Mouse (Mus musculus): ENCODE results near the gene Pak6. TPM values are rescaled to one million over a fixed set of nuclear protein-coding genes. Genes with fewer than 3 reads are reported as not detected.
"Not testable (repeated sequence)": the region's sequence is repeated elsewhere in the genome, so short reads cannot be mapped to it uniquely, and the experiment has no call there.

Pak6 gene
- polyA plus RNA-seq, 1 experiment from 2014 or later: 0.30 TPM

GRCm38 (mm10) chr2:118641147-118641546 is 22.0 kb upstream of the Pak6 start:
- Histone ChIP-seq H3K4me2 (ENCODE audit: low read depth, low read length) (no peak overlapping the region), H3K4me1 (ENCODE audit: control insufficient read depth, low read depth, low read length) (no peaks in the 10 kb centered on the region), H3K36me3 (ENCODE audit: control insufficient read depth, insufficient read depth) (peaks cover 72% of the 10 kb centered on the region), H3K27me3 (ENCODE audit: control insufficient read depth, insufficient read depth, low read depth, low read length) (no peaks in the 10 kb centered on the region), H3K4me3 (ENCODE audit: low read depth, low read length) (no peak overlapping the region), H3K9ac (ENCODE audit: low read depth, low read length) (no peak overlapping the region), H3K9me3 (replicated peaks; ENCODE audit: control insufficient read depth, low read length) (no peaks in the 10 kb centered on the region), H3K27ac (ENCODE audit: low read length) (no peak overlapping the region)
- 55% methylated on average over 2 of the region's 2 CpGs for WGBS (ENCODE audit: insufficient replicate concordance)
- ATAC-seq (ENCODE audit: low read depth): no peak

DNA sequence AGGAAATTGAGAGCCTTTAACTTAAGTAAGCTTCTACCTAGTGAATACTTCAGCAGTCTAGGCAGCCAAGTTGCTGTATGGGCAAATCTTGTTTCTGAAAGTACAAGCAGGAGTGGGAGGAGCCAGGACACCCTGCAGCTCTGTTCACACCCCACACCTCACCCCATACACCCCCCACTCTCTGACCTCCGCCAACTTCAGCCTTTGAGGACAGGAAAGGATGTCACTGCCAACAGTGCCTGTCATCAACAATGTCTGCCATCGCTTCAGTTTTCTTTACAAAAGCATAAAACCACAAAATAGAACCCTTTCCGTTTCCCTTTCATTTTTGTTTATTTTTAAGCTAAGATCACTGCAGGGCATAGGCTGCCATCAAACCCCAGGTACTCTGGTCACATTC is 20.7 kb upstream of the Pak6 start:
- no peak overlapping the region for H3K4me3 ChIP-seq (ENCODE audit: low read depth, low read length)
- peaks cover 61% of the 10 kb centered on the region for H3K36me3 ChIP-seq (ENCODE audit: control insufficient read depth, insufficient read depth)
- no peak for ATAC-seq (ENCODE audit: low read depth)
- no peaks in the 10 kb centered on the region for H3K9me3 ChIP-seq (replicated peaks; ENCODE audit: control insufficient read depth, low read length)
- no peaks in the 10 kb centered on the region for H3K4me1 ChIP-seq (ENCODE audit: control insufficient read depth, low read depth, low read length)
- no peak overlapping the region for H3K27ac ChIP-seq (ENCODE audit: low read length)
- no peak overlapping the region for H3K9ac ChIP-seq (ENCODE audit: low read depth, low read length)
- WGBS (ENCODE audit: insufficient replicate concordance): 69% methylated on average over 3 of the region's 3 CpGs
- H3K4me2 ChIP-seq (ENCODE audit: low read depth, low read length): no peak overlapping the region
- no peaks in the 10 kb centered on the region for H3K27me3 ChIP-seq (ENCODE audit: control insufficient read depth, insufficient read depth, low read depth, low read length)

GRCm38 (mm10) chr2:118642942-118643341 is 20.2 kb upstream of the Pak6 start:
- Histone ChIP-seq H3K27me3 (ENCODE audit: control insufficient read depth, insufficient read depth, low read depth, low read length) (no peaks in the 10 kb centered on the region), H3K9ac (ENCODE audit: low read depth, low read length) (no peak overlapping the region), H3K9me3 (replicated peaks; ENCODE audit: control insufficient read depth, low read length) (no peaks in the 10 kb centered on the region), H3K4me2 (ENCODE audit: low read depth, low read length) (no peak overlapping the region), H3K4me1 (ENCODE audit: control insufficient read depth, low read depth, low read length) (no peaks in the 10 kb centered on the region), H3K4me3 (ENCODE audit: low read depth, low read length) (no peak overlapping the region), H3K27ac (ENCODE audit: low read length) (no peak overlapping the region), H3K36me3 (ENCODE audit: control insufficient read depth, insufficient read depth) (peaks cover 57% of the 10 kb centered on the region)
- no peak for ATAC-seq (ENCODE audit: low read depth)
- 33% methylated on average over 3 of the region's 3 CpGs for WGBS (ENCODE audit: insufficient replicate concordance)

- Histone ChIP-seq H3K9me3 (replicated peaks; ENCODE audit: control insufficient read depth, low read length) (no peaks in the 10 kb centered on the region), H3K36me3 (ENCODE audit: control insufficient read depth, insufficient read depth) (peaks cover 21% of the 10 kb centered on the region), H3K27me3 (ENCODE audit: control insufficient read depth, insufficient read depth, low read depth, low read length) (no peaks in the 10 kb centered on the region), H3K9ac (ENCODE audit: low read depth, low read length) (no peak overlapping the region), H3K27ac (ENCODE audit: low read length) (no peak overlapping the region), H3K4me1 (ENCODE audit: control insufficient read depth, low read depth, low read length) (no peaks in the 10 kb centered on the region), H3K4me3 (ENCODE audit: low read depth, low read length) (no peak overlapping the region), H3K4me2 (ENCODE audit: low read depth, low read length) (no peak overlapping the region)
- no peak for ATAC-seq (ENCODE audit: low read depth)
- 79% methylated on average over 5 of the region's 5 CpGs for WGBS (ENCODE audit: insufficient replicate concordance)
These were observed 16.4 kb upstream of the Pak6 start for GRCm38 (mm10) chr2:118646665-118647064.

GRCm38 (mm10) chr2:118650697-118651096 is 12.4 kb upstream of the Pak6 start:
- not testable (repeated sequence) for H3K9me3 ChIP-seq (replicated peaks; ENCODE audit: control insufficient read depth, low read length); H3K27me3 ChIP-seq (ENCODE audit: control insufficient read depth, insufficient read depth, low read depth, low read length); H3K27ac ChIP-seq (ENCODE audit: low read length); H3K36me3 ChIP-seq (ENCODE audit: control insufficient read depth, insufficient read depth); H3K4me2 ChIP-seq (ENCODE audit: low read depth, low read length); H3K4me1 ChIP-seq (ENCODE audit: control insufficient read depth, low read depth, low read length); H3K4me3 ChIP-seq (ENCODE audit: low read depth, low read length); H3K9ac ChIP-seq (ENCODE audit: low read depth, low read length); ATAC-seq (ENCODE audit: low read depth)
- 28% methylated on average over 2 of the region's 2 CpGs for WGBS (ENCODE audit: insufficient replicate concordance)

DNA sequence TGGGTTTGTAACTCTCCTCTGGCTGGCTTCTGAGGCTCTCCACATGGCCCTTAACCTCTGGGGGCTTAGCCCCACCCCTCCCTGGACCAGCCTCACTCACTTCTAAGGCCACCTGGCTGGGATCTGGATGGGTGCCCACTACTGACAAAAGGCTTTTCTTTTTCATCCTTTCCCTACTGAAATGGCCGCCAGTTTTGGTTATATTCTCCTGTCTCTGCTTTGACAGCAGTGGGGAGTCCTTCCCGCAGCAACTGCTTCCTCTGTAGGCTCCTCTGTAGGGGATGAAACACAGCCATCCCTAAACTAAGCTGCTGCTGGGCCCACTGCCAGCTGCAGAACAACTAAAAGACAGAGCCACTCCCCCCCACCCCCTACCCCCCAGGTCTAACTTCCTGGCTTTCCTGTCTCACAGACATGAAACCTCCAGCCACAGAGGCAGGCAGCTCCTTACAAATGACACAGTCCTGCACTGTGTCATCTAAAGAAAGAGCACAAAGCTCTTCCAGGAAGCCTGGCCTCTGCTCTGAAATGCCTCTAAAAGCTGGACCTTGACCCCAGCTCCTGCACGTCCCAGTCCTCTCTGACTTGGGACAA is 6.3 kb upstream of the Pak6 start:
- H3K36me3 ChIP-seq (ENCODE audit: control insufficient read depth, insufficient read depth): no peaks in the 10 kb centered on the region
- H3K4me3 ChIP-seq (ENCODE audit: low read depth, low read length): no peak overlapping the region
- no peaks in the 10 kb centered on the region for H3K9me3 ChIP-seq (replicated peaks; ENCODE audit: control insufficient read depth, low read length)
- no peak overlapping the region for H3K9ac ChIP-seq (ENCODE audit: low read depth, low read length)
- no peaks in the 10 kb centered on the region for H3K27me3 ChIP-seq (ENCODE audit: control insufficient read depth, insufficient read depth, low read depth, low read length)
- no peak overlapping the region for H3K27ac ChIP-seq (ENCODE audit: low read length)
- H3K4me1 ChIP-seq (ENCODE audit: control insufficient read depth, low read depth, low read length): peaks cover 35% of the 10 kb centered on the region
- WGBS (ENCODE audit: insufficient replicate concordance): 46% methylated on average over 3 of the region's 3 CpGs
- ATAC-seq (ENCODE audit: low read depth): no peak
- no peak overlapping the region for H3K4me2 ChIP-seq (ENCODE audit: low read depth, low read length)

DNA sequence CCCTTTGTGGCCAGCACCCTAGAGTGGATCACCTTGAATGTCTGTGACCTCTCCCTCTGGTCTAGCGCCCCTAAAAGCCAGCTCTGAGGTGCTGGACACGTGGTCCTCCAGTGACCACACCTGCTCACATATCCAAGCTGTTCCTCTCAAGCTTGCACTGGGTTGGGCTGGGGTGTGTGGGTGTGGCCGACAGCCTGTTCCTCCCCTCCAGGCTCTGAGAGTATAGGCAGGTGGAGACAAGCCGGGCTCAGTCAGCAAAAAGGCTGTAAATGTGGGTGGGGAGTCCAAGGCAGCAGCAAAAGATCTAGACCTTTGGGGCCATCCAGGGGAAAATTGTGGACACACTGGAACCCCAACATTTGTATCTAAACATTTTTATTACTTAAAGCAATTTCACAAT is 4.6 kb upstream of the Pak6 start:
- Histone ChIP-seq H3K9ac (ENCODE audit: low read depth, low read length) (peak overlapping the region; percentile 43), H3K36me3 (ENCODE audit: control insufficient read depth, insufficient read depth) (no peaks in the 10 kb centered on the region), H3K4me2 (ENCODE audit: low read depth, low read length) (peak overlapping the region; percentile 78), H3K4me1 (ENCODE audit: control insufficient read depth, low read depth, low read length) (peaks cover 52% of the 10 kb centered on the region), H3K27me3 (ENCODE audit: control insufficient read depth, insufficient read depth, low read depth, low read length) (no peaks in the 10 kb centered on the region), H3K27ac (ENCODE audit: low read length) (peak overlapping the region; percentile 95), H3K4me3 (ENCODE audit: low read depth, low read length) (peak overlapping the region; percentile 59), H3K9me3 (replicated peaks; ENCODE audit: control insufficient read depth, low read length) (no peaks in the 10 kb centered on the region)
- ATAC-seq (ENCODE audit: low read depth): peak; percentile 88
- 7% methylated on average over 4 of the region's 4 CpGs for WGBS (ENCODE audit: insufficient replicate concordance)

DNA sequence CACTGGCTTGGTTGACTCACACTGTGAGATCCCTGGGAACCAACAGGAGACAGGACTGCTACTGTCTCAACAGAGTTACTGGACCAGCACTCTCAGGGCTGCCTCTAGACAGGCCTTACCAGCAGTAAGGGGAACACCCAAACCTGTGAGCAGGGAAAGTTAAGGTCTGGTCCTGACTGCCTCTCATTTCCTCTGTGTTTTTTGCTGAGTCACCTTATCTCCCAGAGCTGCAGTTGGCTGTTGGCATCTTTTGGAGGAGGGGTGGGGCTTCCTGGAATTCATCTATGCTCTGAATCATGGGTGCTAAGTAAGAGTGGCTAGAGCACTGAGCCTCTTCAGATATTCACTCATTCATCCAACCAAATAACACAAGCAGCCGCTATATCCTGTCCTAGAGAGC is 4.0 kb upstream of the Pak6 start:
- 10% methylated on average over 1 of the region's 1 CpGs for WGBS (ENCODE audit: insufficient replicate concordance)
- peak overlapping the region; percentile 59 for H3K4me3 ChIP-seq (ENCODE audit: low read depth, low read length)
- peaks cover 58% of the 10 kb centered on the region for H3K4me1 ChIP-seq (ENCODE audit: control insufficient read depth, low read depth, low read length)
- H3K27ac ChIP-seq (ENCODE audit: low read length): peak overlapping the region; percentile 95
- H3K27me3 ChIP-seq (ENCODE audit: control insufficient read depth, insufficient read depth, low read depth, low read length): no peaks in the 10 kb centered on the region
- no peaks in the 10 kb centered on the region for H3K36me3 ChIP-seq (ENCODE audit: control insufficient read depth, insufficient read depth)
- H3K9me3 ChIP-seq (replicated peaks; ENCODE audit: control insufficient read depth, low read length): no peaks in the 10 kb centered on the region
- H3K9ac ChIP-seq (ENCODE audit: low read depth, low read length): peak overlapping the region; percentile 60
- peak overlapping the region; percentile 78 for H3K4me2 ChIP-seq (ENCODE audit: low read depth, low read length)
- peak; percentile 83 for ATAC-seq (ENCODE audit: low read depth)

DNA sequence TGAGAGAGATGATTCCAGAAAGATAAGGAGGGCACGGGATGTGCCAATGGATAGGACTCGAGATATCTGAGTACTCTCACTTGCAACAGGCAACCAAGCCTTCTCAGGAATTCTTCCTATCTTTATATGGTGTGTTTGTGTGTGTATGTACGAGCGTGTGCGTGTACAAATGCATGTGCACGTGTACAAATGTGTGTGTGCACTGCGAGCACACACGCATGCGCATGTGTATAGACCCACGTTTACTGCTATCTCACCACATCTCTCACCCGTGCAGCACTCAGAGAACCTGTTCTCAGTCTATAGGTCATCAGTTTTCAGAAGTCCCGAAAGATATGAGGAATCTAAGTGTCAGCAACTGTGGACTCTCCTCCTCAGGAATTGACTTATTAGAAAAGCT is 3.6 kb upstream of the Pak6 start:
- Histone ChIP-seq H3K27ac (ENCODE audit: low read length) (peak overlapping the region; percentile 95), H3K9me3 (replicated peaks; ENCODE audit: control insufficient read depth, low read length) (no peaks in the 10 kb centered on the region), H3K4me1 (ENCODE audit: control insufficient read depth, low read depth, low read length) (peaks cover 60% of the 10 kb centered on the region), H3K27me3 (ENCODE audit: control insufficient read depth, insufficient read depth, low read depth, low read length) (no peaks in the 10 kb centered on the region), H3K36me3 (ENCODE audit: control insufficient read depth, insufficient read depth) (no peaks in the 10 kb centered on the region), H3K9ac (ENCODE audit: low read depth, low read length) (peak overlapping the region; percentile 60), H3K4me3 (ENCODE audit: low read depth, low read length) (peak overlapping the region; percentile 59), H3K4me2 (ENCODE audit: low read depth, low read length) (peak overlapping the region; percentile 78)
- ATAC-seq (ENCODE audit: low read depth): 0 out of 2 replicates have a peak, but pooled peaks have one; percentile 3
- WGBS (ENCODE audit: insufficient replicate concordance): 43% methylated on average over 12 of the region's 12 CpGs

Measured in liver, embryonic 16.5 days (tissue).